Mouse (Mus musculus) midbrain, embryonic 13.5 days (tissue): ENCODE data around the gene Trim8. TPM values are rescaled to one million over a fixed set of nuclear protein-coding genes. Genes with fewer than 3 reads are reported as not detected.
A peak's percentile ranks its signal among the peaks of the same experiment; 100 is the strongest.

ENCODE experiments used
- ATAC-seq: fragments of 200-750 bp; cut with Nextera tagmentation; 2 replicates; pipeline ENCODE4 v1.8.0; 2017; ENCODE audit warnings: mild to moderate bottlenecking, moderate TSS enrichment, moderate library complexity
- H3K27ac ChIP-seq: fragments of 300-500 bp; sonication (generic); 2 replicates; pipeline ENCODE4 v1.5.1; 2015; ENCODE audit warnings: inconsistent platforms, mild to moderate bottlenecking, moderate library complexity
- H3K27me3 ChIP-seq: fragments of 300-500 bp; sonication (generic); 2 replicates; pipeline ENCODE4 v1.6.1; 2015; ENCODE audit warnings: mild to moderate bottlenecking, inconsistent platforms
- H3K36me3 ChIP-seq: fragments of 300-500 bp; sonication (generic); 2 replicates; pipeline ENCODE4 v1.6.1; 2015; ENCODE audit warnings: mild to moderate bottlenecking, inconsistent platforms
- H3K4me1 ChIP-seq: fragments of 300-500 bp; sonication (generic); replicated peaks from 2 replicates; pipeline ENCODE4 v1.6.1; 2015; ENCODE audit warnings: inconsistent platforms
- H3K4me2 ChIP-seq: fragments of 300-500 bp; sonication (generic); replicated peaks from 2 replicates; pipeline ENCODE4 v1.6.1; 2015; ENCODE audit warnings: moderate library complexity, mild to moderate bottlenecking, inconsistent platforms
- H3K4me3 ChIP-seq: fragments of 300-500 bp; sonication (generic); replicated peaks from 2 replicates; pipeline ENCODE4 v1.5.1; 2015; ENCODE audit warnings: mild to moderate bottlenecking, inconsistent platforms
- H3K9ac ChIP-seq: fragments of 300-500 bp; sonication (generic); replicated peaks from 2 replicates; pipeline ENCODE4 v1.6.1; 2015; ENCODE audit warnings: mild to moderate bottlenecking, inconsistent platforms
- H3K9me3 ChIP-seq: fragments of 300-500 bp; sonication (generic); 2 replicates; pipeline ENCODE4 v1.6.1; 2016; ENCODE audit warnings: mild to moderate bottlenecking, inconsistent platforms
- WGBS: fragments of 180-500 bp; shearing (Covaris S2); methylation state at CpG from one replicate; pipeline ENCODE4 v1.1.7; 2015; 5-methylcytosine and 5-hydroxymethylcytosine counted together
- polyA plus RNA-seq: library from polyadenylated mRNA; unstranded; fragments of >200 nt; fragmentation: Nextera tagmentation; extraction: Ambion mirVana; gene quantifications from 2 replicates; pipeline ENCODE4 v1.2.1, GENCODE M21; 2015

Trim8 gene
- polyA plus RNA-seq, 1 experiment from 2014 or later, result 33.0 TPM

DNA sequence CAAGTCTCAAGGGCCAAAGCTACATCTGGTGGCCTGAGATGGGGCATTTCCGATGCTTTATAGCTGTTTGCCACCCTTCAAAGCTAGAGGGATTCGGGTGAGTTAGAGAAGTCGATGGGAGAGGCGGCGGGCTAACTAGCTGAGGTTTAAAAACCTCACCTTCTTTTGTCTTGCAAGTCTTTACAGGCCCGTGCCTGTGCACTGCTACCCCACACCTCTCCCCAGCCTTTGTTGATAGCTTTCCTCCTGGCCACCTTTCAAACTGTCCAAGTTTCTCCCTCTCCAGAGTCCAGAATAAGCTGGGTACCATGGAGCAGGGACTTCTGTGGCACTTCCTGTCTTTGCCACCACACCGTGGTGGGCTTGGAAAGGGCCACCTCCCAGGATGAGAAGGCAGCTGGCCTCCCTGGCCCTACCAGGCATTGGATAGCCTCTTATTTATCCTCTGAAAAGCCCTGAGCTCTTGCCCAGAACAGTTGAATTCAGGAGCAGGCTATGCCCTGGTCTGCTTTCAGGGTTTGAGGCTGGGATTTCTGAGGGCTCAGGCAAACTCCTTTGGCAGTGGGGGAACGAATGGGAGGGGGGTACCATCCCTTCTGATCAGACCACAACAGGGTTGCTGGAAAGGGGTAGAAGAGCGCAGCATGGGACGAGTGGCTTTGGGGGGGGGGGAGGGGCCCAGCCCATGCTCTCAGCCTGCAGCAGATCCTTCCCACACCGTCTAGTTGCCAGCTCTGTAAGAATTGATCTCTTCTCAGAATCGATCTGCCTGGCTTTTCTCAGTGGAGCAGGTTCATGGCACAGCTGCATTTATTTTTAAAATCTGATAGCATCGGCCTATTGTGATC lies 28.3 kb downstream of the Trim8 start:
- peak overlapping the region; percentile 60 for H3K9ac ChIP-seq
- peak overlapping the region; percentile 90 for H3K27ac ChIP-seq
- no peaks in the 10 kb centered on the region for H3K27me3 ChIP-seq
- ATAC-seq, result peak; percentile 21; the same call in 1 of the 2 replicates
- peaks cover 99% of the 10 kb centered on the region for H3K4me1 ChIP-seq
- no peaks in the 10 kb centered on the region for H3K36me3 ChIP-seq
- 6% methylated on average over 13 of the region's 13 CpGs for WGBS
- H3K4me3 ChIP-seq, result peak overlapping the region; percentile 25; the same call in 1 of the 2 replicates
- no peaks in the 10 kb centered on the region for H3K9me3 ChIP-seq
- peak overlapping the region; percentile 60 for H3K4me2 ChIP-seq

DNA sequence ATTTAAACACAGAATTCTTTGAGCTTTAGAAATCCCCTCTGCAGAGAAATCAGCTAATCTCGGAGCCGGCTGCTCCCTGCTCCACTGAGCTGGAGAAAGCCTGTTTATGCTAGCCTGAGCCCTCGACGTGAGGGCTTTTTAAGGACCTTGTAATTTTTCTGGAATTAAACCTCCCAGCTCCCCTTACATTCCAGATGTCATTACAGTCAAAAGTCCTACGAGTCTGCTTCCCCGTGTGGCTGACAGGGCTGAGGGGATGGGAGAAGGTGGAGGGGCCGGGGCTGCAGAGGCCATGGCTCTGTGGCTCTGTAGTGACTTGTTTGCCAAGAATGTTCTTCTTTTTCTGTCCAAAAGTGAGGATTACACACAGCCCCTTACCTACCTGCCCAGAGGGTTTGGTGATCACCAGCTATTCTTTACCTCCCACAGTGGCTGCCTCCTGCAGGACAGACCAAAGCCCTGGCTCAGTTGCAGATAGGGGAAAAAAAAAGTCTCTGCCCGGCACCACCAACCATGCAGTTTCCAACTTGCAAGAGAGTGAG lies 29.0 kb downstream of the Trim8 start:
- peaks cover 97% of the 10 kb centered on the region for H3K4me1 ChIP-seq
- peak overlapping the region; percentile 45 for H3K9ac ChIP-seq
- 7% methylated on average over 8 of the region's 8 CpGs for WGBS
- H3K36me3 ChIP-seq, result no peaks in the 10 kb centered on the region
- no peak for ATAC-seq
- no peaks in the 10 kb centered on the region for H3K9me3 ChIP-seq
- no peaks in the 10 kb centered on the region for H3K27me3 ChIP-seq
- H3K4me2 ChIP-seq, result peak overlapping the region; percentile 60
- H3K4me3 ChIP-seq, result no peak overlapping the region
- H3K27ac ChIP-seq, result peak overlapping the region; percentile 90

DNA sequence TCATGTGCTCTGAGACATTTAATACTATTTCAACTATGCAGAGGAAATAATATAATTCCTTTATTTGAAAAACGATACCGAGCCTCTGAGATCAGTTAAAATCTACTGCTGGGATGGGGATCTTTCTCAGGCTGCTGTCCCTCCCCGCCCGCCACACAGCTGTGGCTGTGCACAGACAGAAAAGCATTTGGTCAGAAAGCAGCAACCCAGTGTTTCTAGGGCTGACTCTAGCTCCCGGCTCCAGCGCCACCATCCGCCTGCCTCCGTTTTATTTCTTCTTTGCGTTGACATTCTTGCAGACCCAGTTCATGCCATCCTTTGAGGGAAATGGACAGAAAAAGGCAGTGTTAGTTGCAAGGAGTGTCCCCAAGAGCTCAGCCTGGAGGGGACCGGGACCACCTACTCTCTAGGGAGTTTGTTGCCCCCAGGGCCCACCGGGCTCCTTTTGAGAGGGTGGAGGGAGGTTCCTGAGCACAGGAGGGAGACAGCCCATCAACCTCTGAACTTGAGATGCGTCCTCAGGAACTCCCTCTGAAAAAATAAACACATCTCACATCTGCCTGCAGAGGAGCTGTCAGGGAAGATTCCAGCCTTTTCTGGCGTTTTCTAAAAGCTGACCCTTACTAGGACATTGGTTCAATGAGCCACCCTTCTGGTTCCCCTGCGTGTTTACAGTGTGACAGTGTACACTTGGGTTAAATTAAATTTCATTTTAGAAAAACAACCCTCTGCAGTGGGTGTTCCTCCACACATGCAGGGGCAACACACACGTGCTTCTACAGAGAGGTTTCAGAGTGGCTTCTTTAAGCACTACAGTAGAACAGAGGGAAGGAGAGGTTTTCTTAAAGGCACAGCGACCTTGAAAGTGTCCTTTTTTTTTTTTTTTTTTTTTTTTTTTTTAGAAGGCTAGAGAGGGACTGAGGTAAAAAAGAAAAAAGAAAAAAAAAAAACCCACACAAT lies 29.8 kb downstream of the Trim8 start:
- no peak overlapping the region for H3K4me3 ChIP-seq
- no peak for ATAC-seq
- no peaks in the 10 kb centered on the region for H3K9me3 ChIP-seq
- H3K36me3 ChIP-seq, result peaks cover 3% of the 10 kb centered on the region; the same call in 1 of the 2 replicates
- peaks cover 88% of the 10 kb centered on the region for H3K4me1 ChIP-seq
- peak overlapping the region; percentile 48; the same call in 1 of the 2 replicates for H3K9ac ChIP-seq
- peak overlapping the region; percentile 90 for H3K27ac ChIP-seq
- WGBS, result 6% methylated on average over 16 of the region's 16 CpGs
- no peaks in the 10 kb centered on the region for H3K27me3 ChIP-seq
- peak overlapping the region; percentile 60 for H3K4me2 ChIP-seq

DNA sequence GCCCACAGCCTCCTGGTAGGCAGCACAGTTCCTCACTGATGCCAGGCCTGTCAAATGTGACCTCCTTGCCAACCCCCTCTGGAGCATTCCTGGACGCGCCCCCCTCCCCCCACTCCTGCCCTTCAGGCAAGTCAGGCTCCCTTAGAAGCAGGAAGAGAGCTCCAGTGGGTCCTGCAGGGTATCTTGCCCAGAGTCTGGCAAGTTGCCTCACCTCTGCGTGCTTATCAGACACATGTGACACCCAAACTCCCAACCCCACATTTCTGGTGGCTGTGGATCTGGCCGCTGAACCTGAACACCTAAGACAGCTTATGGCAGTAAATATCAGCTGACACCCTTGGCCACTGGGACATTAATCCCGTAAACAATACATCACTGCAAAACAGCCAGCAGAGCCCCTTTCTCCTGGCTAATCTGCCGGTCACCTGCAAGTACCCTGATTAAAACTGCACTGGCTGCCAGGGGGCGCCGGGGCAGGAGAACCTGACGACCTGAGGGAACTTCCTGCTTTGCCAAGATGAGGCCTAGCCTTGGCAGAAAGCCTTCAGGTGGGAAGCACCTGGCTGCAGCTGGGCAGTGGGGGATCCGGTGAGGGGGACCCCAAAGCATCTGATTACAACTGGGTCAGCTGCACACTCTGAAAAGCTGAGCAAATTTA lies 30.7 kb downstream of the Trim8 start:
- peaks cover 7% of the 10 kb centered on the region; the same call in 1 of the 2 replicates for H3K36me3 ChIP-seq
- no peak overlapping the region for H3K4me3 ChIP-seq
- H3K4me2 ChIP-seq, result no peak overlapping the region
- H3K4me1 ChIP-seq, result peaks cover 80% of the 10 kb centered on the region
- WGBS, result 5% methylated on average over 10 of the region's 10 CpGs
- H3K27me3 ChIP-seq, result no peaks in the 10 kb centered on the region
- H3K27ac ChIP-seq, result peak overlapping the region; percentile 82
- peak overlapping the region; percentile 48 for H3K9ac ChIP-seq
- H3K9me3 ChIP-seq, result no peaks in the 10 kb centered on the region
- no peak for ATAC-seq

- Histone ChIP-seq H3K4me1 (peaks cover 71% of the 10 kb centered on the region), H3K36me3 (peaks cover 7% of the 10 kb centered on the region; the same call in 1 of the 2 replicates), H3K27me3 (no peaks in the 10 kb centered on the region), H3K9me3 (no peaks in the 10 kb centered on the region), H3K9ac (0 out of 2 replicates have a peak overlapping the region, but pooled peaks have one; percentile 42), H3K4me2 (no peak overlapping the region), H3K27ac (peak overlapping the region; percentile 82; the same call in 1 of the 2 replicates), H3K4me3 (no peak overlapping the region)
- no peak for ATAC-seq
- WGBS, result 39% methylated on average over 4 of the region's 4 CpGs
Measured at GRCm38 (mm10) chr19:46533066-46533465, 31.6 kb downstream of the Trim8 start.

DNA sequence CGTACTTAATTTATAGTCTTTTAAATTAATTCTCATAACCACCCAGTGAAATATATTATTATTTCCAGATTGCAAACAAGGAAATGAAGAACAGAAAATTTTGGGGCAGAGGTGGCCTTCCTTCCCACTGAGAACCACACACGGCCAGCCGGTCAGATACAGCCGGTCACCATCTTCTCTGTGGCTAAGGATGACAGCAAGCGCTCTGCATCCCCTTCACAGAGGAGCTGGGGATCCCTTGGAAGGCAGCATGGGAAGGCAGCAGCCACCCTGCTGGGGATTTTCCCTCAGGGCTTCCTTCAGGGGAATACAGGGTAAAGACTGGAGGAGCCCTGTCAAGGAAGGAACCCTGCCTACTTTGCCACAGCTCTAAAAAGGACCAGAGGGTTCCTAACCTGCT lies 32.0 kb downstream of the Trim8 start:
- Histone ChIP-seq H3K4me2 (no peak overlapping the region), H3K4me1 (peaks cover 67% of the 10 kb centered on the region), H3K36me3 (peaks cover 7% of the 10 kb centered on the region; the same call in 1 of the 2 replicates), H3K27me3 (no peaks in the 10 kb centered on the region), H3K9me3 (no peaks in the 10 kb centered on the region), H3K27ac (peak overlapping the region; percentile 82), H3K4me3 (no peak overlapping the region), H3K9ac (peak overlapping the region; percentile 42; the same call in 1 of the 2 replicates)
- 58% methylated on average over 5 of the region's 5 CpGs for WGBS
- no peak for ATAC-seq

- WGBS, result 38% methylated on average over 6 of the region's 6 CpGs
- Histone ChIP-seq H3K4me3 (no peak overlapping the region), H3K9me3 (no peaks in the 10 kb centered on the region), H3K4me1 (peaks cover 56% of the 10 kb centered on the region), H3K27me3 (no peaks in the 10 kb centered on the region), H3K27ac (peak overlapping the region; percentile 39; the same call in 1 of the 2 replicates), H3K4me2 (no peak overlapping the region), H3K36me3 (peaks cover 12% of the 10 kb centered on the region; the same call in 1 of the 2 replicates), H3K9ac (no peak overlapping the region)
- ATAC-seq, result no peak
Measured at GRCm38 (mm10) chr19:46534542-46535098, 33.1 kb downstream of the Trim8 start.

DNA sequence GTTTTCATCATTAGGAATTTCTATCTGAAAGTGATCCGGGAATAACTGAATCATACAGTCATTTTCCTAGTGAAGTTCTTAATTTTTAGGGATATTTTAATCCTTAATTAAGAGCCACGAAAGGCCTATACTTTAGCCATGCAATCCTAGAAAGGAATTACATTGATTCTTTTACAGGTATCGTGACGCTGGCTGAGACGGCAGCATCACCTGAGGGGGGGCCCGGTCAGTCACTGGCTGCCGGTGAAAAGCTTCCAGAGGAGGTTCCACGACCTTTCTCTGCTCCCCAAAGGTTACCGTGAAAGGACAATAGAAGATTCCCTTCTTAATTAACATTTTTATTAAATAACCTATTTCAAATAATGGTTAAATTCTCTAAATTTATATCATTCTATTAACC lies 35.9 kb downstream of the Trim8 start:
- H3K4me1 ChIP-seq, result peaks cover 28% of the 10 kb centered on the region
- 90% methylated on average over 9 of the region's 9 CpGs for WGBS

GRCm38 (mm10) chr19:46538213-46538612 lies 36.7 kb downstream of the Trim8 start:
- Histone ChIP-seq H3K36me3 (peaks cover 46% of the 10 kb centered on the region), H3K4me3 (no peak overlapping the region), H3K4me2 (no peak overlapping the region), H3K27ac (no peak overlapping the region), H3K9me3 (no peaks in the 10 kb centered on the region), H3K27me3 (no peaks in the 10 kb centered on the region), H3K9ac (no peak overlapping the region), H3K4me1 (peaks cover 20% of the 10 kb centered on the region)
- 90% methylated on average over 6 of the region's 6 CpGs for WGBS
- no peak for ATAC-seq

More for the DNA sequence above, 35.9 kb downstream of the Trim8 start:
- Histone ChIP-seq H3K27ac (no peak overlapping the region), H3K4me2 (no peak overlapping the region), H3K9me3 (no peaks in the 10 kb centered on the region), H3K27me3 (no peaks in the 10 kb centered on the region), H3K9ac (no peak overlapping the region), H3K36me3 (peaks cover 38% of the 10 kb centered on the region), H3K4me3 (no peak overlapping the region)
- ATAC-seq, result no peak

- ATAC-seq, result no peak
Measured at GRCm38 (mm10) chr19:46542750-46543149, 41.2 kb downstream of the Trim8 start.

DNA sequence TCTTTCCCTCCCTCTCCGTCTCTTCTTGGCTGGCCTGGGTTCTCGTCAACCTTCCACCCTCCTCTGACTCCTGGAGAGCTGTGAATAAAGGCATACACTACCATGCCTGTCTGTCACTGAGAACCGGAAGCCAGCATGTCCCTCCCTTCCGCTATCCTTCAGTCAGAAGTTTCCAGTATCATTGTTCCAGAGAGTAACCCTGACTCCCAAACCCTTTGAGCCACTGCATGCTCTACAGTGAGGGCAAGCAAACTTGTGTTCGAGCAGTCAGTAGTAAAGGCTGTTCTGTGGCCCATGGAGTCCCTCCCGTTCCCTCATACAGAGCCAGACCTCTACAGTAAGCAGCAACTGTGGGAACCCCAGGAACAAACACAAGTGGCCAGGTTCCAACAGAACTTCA lies 46.1 kb downstream of the Trim8 start:
- peaks cover 11% of the 10 kb centered on the region; the same call in 1 of the 2 replicates for H3K4me1 ChIP-seq
- H3K27me3 ChIP-seq, result no peaks in the 10 kb centered on the region
- peaks cover 62% of the 10 kb centered on the region for H3K36me3 ChIP-seq
- WGBS, result 75% methylated on average over 6 of the region's 6 CpGs
- H3K9me3 ChIP-seq, result no peaks in the 10 kb centered on the region
- no peak overlapping the region for H3K9ac ChIP-seq
- no peak overlapping the region for H3K4me2 ChIP-seq
- no peak for ATAC-seq
- H3K4me3 ChIP-seq, result no peak overlapping the region
- peak overlapping the region; percentile 70; the same call in 1 of the 2 replicates for H3K27ac ChIP-seq

More at GRCm38 (mm10) chr19:46542750-46543149, 41.2 kb downstream of the Trim8 start:
- no peaks in the 10 kb centered on the region for H3K9me3 ChIP-seq
- peaks cover 56% of the 10 kb centered on the region for H3K36me3 ChIP-seq
- no peak overlapping the region for H3K9ac ChIP-seq
- H3K27me3 ChIP-seq, result no peaks in the 10 kb centered on the region
- no peak overlapping the region for H3K4me3 ChIP-seq
- peaks cover 6% of the 10 kb centered on the region; the same call in 1 of the 2 replicates for H3K4me1 ChIP-seq
- H3K4me2 ChIP-seq, result no peak overlapping the region
- WGBS, result 86% methylated on average over 8 of the region's 8 CpGs
- no peak overlapping the region for H3K27ac ChIP-seq
